Mouse (Mus musculus) kidney, embryonic 15.5 days (tissue): Measurements from ENCODE around the gene Adarb1. TPM values are rescaled to one million over a fixed set of nuclear protein-coding genes. Genes with fewer than 3 reads are reported as not detected.

Experiments
- ATAC-seq: fragments of 200-750 bp; cut with Nextera tagmentation; replicated peaks from 2 replicates; pipeline ENCODE4 v1.8.0; 2017; ENCODE audit warnings: moderate TSS enrichment; ENCODE audit not compliant: low FRiP score
- H3K27ac ChIP-seq: fragments of 300-500 bp; sonication (generic); 2 replicates; pipeline ENCODE4 v1.5.1; 2015; ENCODE audit warnings: mild to moderate bottlenecking, inconsistent platforms
- H3K27me3 ChIP-seq: fragments of 300-500 bp; sonication (generic); 2 replicates; pipeline ENCODE4 v1.6.1; 2015; ENCODE audit warnings: inconsistent platforms
- H3K36me3 ChIP-seq: fragments of 300-500 bp; sonication (generic); 2 replicates; pipeline ENCODE4 v1.6.1; 2015; ENCODE audit warnings: inconsistent platforms
- H3K4me1 ChIP-seq: fragments of 300-500 bp; sonication (generic); 2 replicates; pipeline ENCODE4 v1.6.1; 2015; ENCODE audit warnings: inconsistent platforms
- H3K4me2 ChIP-seq: fragments of 300-500 bp; sonication (generic); 2 replicates; pipeline ENCODE4 v1.6.1; 2015; ENCODE audit warnings: moderate library complexity, mild to moderate bottlenecking, inconsistent platforms
- H3K4me3 ChIP-seq: fragments of 300-500 bp; sonication (generic); replicated peaks from 2 replicates; pipeline ENCODE4 v1.5.1; 2015; ENCODE audit warnings: mild to moderate bottlenecking, inconsistent platforms
- H3K9ac ChIP-seq: fragments of 300-500 bp; sonication (generic); 2 replicates; pipeline ENCODE4 v1.6.1; 2015; ENCODE audit warnings: mild to moderate bottlenecking, inconsistent platforms
- H3K9me3 ChIP-seq: fragments of 300-500 bp; sonication (generic); replicated peaks from 2 replicates; pipeline ENCODE4 v1.6.1; 2016; ENCODE audit warnings: inconsistent platforms
- WGBS: fragments of 180-500 bp; shearing (Covaris S2); methylation state at CpG from one replicate; pipeline ENCODE4 v1.1.7; 2015; ENCODE audit warnings: mixed read lengths; 5-methylcytosine and 5-hydroxymethylcytosine counted together
- polyA plus RNA-seq: library from polyadenylated mRNA; unstranded; fragments of >200 nt; fragmentation: Nextera tagmentation; extraction: Ambion mirVana; gene quantifications from 2 replicates; pipeline ENCODE4 v1.2.1, GENCODE M21; 2015

Gene Adarb1
- polyA plus RNA-seq, 1 experiment from 2014 or later = 6.4 TPM

GRCm38 (mm10) chr10:77252790-77253189 lies 165.3 kb downstream of the Adarb1 start:
- H3K27me3 ChIP-seq = no peaks in the 10 kb centered on the region
- H3K4me1 ChIP-seq = peaks cover 59% of the 10 kb centered on the region
- no peaks in the 10 kb centered on the region for H3K36me3 ChIP-seq
- no peak overlapping the region for H3K9ac ChIP-seq
- ATAC-seq = peak; percentile 46
- H3K4me3 ChIP-seq = no peak overlapping the region
- H3K9me3 ChIP-seq = no peaks in the 10 kb centered on the region
- peak overlapping the region; percentile 69; the same call in 1 of the 2 replicates for H3K27ac ChIP-seq
- WGBS = under 1% methylated on average over 4 of the region's 4 CpGs
- no peak overlapping the region for H3K4me2 ChIP-seq

DNA sequence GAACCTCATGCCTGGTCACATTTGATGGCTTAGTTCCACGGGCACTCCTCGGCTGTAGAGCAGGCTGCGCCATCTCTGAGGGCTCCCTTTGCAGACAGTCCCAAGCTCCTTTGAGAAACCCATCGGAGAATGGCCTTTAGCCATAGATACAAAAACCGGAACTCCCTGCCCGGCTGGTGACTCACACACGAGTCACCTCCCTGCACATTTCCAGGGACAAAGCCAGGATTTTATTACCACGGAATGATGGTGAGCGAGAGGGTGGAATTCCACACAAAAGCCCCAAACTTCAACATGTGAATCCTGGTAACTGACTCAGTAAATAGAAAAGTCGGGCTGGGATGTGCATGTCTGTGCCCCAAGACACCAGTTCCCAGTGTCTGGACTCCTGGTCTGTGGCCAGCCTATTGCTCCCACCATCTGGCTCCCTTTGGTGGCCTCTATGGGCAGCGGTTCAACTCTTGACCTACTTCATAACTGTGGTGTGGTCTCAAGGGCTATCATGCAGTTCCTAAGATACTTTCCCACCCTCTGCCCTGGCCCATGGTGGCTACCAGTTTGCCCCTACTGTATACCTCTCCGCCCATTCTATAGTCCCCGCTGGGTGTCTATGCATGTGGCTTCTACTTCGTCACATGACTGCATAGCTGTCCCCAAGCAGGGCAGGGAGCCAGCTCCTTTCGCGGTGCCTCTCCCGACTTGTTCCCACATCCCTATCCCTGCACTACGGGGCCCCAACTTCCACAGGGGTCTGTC lies 166.1 kb downstream of the Adarb1 start:
- no peaks in the 10 kb centered on the region for H3K36me3 ChIP-seq
- H3K9ac ChIP-seq = 0 out of 2 replicates have a peak overlapping the region, but pooled peaks have one; percentile 8
- ATAC-seq = peak; percentile 26; the same call in 1 of the 2 replicates
- peak overlapping the region; percentile 69 for H3K27ac ChIP-seq
- 0 out of 2 replicates have a peak overlapping the region, but pooled peaks have one; percentile 6 for H3K4me3 ChIP-seq
- peaks cover 65% of the 10 kb centered on the region for H3K4me1 ChIP-seq
- no peaks in the 10 kb centered on the region for H3K9me3 ChIP-seq
- H3K27me3 ChIP-seq = no peaks in the 10 kb centered on the region
- 67% methylated on average over 18 of the region's 18 CpGs for WGBS
- peak overlapping the region; percentile 36 for H3K4me2 ChIP-seq

DNA sequence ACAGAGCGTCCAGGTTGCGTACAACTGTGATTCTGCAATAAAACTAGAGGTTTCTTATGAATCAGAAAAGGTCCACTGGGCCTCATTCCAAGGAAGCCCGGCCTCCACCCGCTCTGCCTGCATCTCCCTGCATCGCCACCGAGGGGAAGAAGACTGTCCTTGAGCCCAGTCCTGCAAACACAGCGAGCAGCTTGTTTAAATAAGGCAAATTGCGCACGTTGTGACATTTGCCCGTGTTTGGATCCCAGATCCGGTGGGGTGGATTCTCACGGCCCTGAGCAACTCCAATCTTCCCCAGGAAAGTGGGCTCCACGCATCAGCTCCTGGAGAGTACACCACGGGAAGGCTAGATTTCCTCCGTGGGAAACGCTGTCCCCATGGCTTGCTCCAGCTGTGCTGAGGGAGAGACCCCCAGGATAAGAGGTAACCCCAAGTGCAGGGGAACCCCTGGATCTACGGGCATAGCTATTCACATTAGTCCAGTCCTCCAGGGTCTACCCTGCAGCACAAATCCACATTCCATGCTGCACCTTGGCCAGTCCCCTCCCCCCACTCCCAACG lies 166.8 kb downstream of the Adarb1 start:
- H3K4me3 ChIP-seq = 0 out of 2 replicates have a peak overlapping the region, but pooled peaks have one; percentile 6
- H3K27ac ChIP-seq = peak overlapping the region; percentile 69
- ATAC-seq = 0 out of 2 replicates have a peak, but pooled peaks have one; percentile 3
- H3K36me3 ChIP-seq = no peaks in the 10 kb centered on the region
- peaks cover 65% of the 10 kb centered on the region for H3K4me1 ChIP-seq
- H3K27me3 ChIP-seq = no peaks in the 10 kb centered on the region
- H3K9ac ChIP-seq = 0 out of 2 replicates have a peak overlapping the region, but pooled peaks have one; percentile 8
- H3K9me3 ChIP-seq = no peaks in the 10 kb centered on the region
- H3K4me2 ChIP-seq = peak overlapping the region; percentile 36
- 57% methylated on average over 18 of the region's 18 CpGs for WGBS

DNA sequence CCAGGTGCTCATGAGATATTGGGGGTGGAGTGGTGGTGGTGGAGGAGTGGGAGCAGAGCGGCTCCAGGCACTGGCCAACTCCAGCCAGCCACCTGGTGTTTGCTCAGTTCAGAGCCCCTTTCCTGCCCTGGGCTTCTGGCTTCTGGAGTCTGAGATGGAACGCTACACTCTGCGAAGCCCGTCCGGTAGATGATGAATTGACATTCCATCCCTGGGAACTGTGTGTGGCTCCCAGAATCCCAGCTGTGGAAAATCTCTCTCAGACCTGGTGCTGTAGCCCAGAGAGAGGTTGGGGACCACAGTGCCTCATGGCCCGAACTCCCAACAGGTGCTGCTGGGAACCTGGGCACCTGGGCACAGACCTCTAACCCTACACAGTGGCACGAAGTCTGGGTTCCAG lies 170.4 kb downstream of the Adarb1 start:
- no peak for ATAC-seq
- no peaks in the 10 kb centered on the region for H3K9me3 ChIP-seq
- no peaks in the 10 kb centered on the region for H3K36me3 ChIP-seq
- H3K27ac ChIP-seq = no peak overlapping the region
- H3K4me1 ChIP-seq = peaks cover 43% of the 10 kb centered on the region
- no peak overlapping the region for H3K4me2 ChIP-seq
- H3K27me3 ChIP-seq = no peaks in the 10 kb centered on the region
- H3K4me3 ChIP-seq = no peak overlapping the region
- 43% methylated on average over 7 of the region's 7 CpGs for WGBS
- no peak overlapping the region for H3K9ac ChIP-seq

DNA sequence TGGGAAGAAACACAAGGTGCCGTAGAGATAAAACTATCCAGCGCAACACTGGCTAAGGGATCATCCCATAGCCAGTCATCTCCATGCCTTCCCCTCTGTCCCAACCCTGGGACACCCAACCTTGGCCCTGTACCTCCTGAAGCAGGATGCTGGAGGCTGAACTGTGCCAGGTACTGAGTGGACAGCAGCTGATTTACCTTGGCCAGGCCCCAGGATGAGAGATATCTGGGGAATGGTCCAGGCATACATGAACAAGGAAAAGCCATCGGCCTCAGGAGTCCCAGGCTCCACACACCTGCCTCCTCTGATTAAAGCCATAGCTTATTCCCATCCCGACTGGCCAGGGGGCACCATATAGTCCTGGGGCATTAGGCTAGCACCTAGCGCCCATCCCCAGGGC lies 171.0 kb downstream of the Adarb1 start:
- H3K4me1 ChIP-seq = peaks cover 37% of the 10 kb centered on the region
- H3K9ac ChIP-seq = no peak overlapping the region
- no peak for ATAC-seq
- no peaks in the 10 kb centered on the region for H3K9me3 ChIP-seq
- H3K4me3 ChIP-seq = no peak overlapping the region
- no peaks in the 10 kb centered on the region for H3K27me3 ChIP-seq
- H3K27ac ChIP-seq = no peak overlapping the region
- no peak overlapping the region for H3K4me2 ChIP-seq
- H3K36me3 ChIP-seq = no peaks in the 10 kb centered on the region
- WGBS = 85% methylated on average over 5 of the region's 5 CpGs

DNA sequence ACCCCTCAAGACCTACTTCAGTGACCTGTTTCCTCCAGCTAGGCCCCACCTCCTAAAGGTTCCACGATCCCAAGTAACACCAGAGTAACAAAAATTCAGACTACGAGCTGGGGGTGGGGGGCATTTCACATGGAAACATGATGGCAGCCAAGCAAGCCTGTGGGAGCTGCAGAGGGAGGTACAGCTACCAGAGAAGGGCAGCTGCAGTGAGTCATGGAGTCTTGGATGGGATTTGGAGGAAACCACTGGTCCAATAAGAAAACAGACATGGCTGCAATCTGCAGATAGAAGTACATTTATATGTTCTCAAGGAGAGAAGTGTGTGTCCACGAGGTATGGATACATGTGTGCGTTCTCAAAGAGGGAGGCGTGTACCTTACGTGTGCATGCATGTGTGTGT lies 173.3 kb downstream of the Adarb1 start:
- WGBS = 92% methylated on average over 6 of the region's 6 CpGs
- Histone ChIP-seq H3K36me3 (no peaks in the 10 kb centered on the region), H3K9ac (no peak overlapping the region)

GRCm38 (mm10) chr10:77243572-77244161 lies 174.4 kb downstream of the Adarb1 start:
- Histone ChIP-seq H3K27me3 (no peaks in the 10 kb centered on the region), H3K4me3 (no peak overlapping the region), H3K36me3 (no peaks in the 10 kb centered on the region), H3K4me1 (peaks cover 27% of the 10 kb centered on the region), H3K27ac (0 out of 2 replicates have a peak overlapping the region, but pooled peaks have one; percentile 16), H3K9me3 (no peaks in the 10 kb centered on the region; the same call in 1 of the 2 replicates), H3K9ac (no peak overlapping the region), H3K4me2 (no peak overlapping the region)
- WGBS = 70% methylated on average over 11 of the region's 11 CpGs
- no peak for ATAC-seq

More for the DNA sequence above, 173.3 kb downstream of the Adarb1 start:
- Histone ChIP-seq H3K4me3 (no peak overlapping the region), H3K9me3 (no peaks in the 10 kb centered on the region; the same call in 1 of the 2 replicates), H3K4me2 (no peak overlapping the region), H3K4me1 (peaks cover 31% of the 10 kb centered on the region), H3K27ac (no peak overlapping the region), H3K27me3 (no peaks in the 10 kb centered on the region)
- no peak for ATAC-seq

DNA sequence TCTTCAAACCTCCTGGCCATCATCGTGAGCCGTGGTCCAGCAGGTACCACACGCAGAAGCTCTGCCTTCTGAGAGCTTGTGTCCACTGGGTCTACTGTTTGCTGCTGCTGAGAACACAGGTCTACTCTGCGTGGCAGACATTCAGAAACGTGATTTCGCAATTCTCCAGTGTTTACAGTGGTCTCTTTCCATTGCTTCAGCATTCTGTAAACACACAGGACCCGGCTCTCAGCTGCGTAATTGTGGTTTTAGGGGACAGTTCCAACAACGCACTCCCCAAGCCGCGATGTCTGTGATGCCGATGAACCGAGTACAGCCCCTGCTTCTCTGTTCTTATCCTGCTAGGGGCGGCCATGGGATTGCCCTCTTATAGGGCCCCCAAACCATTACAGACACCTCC lies 175.2 kb downstream of the Adarb1 start:
- Histone ChIP-seq H3K36me3 (no peaks in the 10 kb centered on the region), H3K27me3 (no peaks in the 10 kb centered on the region), H3K27ac (no peak overlapping the region), H3K9ac (no peak overlapping the region), H3K4me3 (no peak overlapping the region), H3K4me2 (no peak overlapping the region), H3K9me3 (no peaks in the 10 kb centered on the region; the same call in 1 of the 2 replicates), H3K4me1 (peaks cover 27% of the 10 kb centered on the region)
- 86% methylated on average over 14 of the region's 14 CpGs for WGBS
- no peak for ATAC-seq

- no peak overlapping the region for H3K9ac ChIP-seq
- WGBS = 78% methylated on average over 3 of the region's 3 CpGs
- no peak overlapping the region for H3K27ac ChIP-seq
- H3K36me3 ChIP-seq = no peaks in the 10 kb centered on the region
- H3K9me3 ChIP-seq = no peaks in the 10 kb centered on the region; the same call in 1 of the 2 replicates
- no peak overlapping the region for H3K4me2 ChIP-seq
- H3K4me3 ChIP-seq = no peak overlapping the region
- H3K4me1 ChIP-seq = peaks cover 23% of the 10 kb centered on the region
- no peaks in the 10 kb centered on the region for H3K27me3 ChIP-seq
- ATAC-seq = no peak
These were observed 175.7 kb downstream of the Adarb1 start for GRCm38 (mm10) chr10:77242396-77242795.

DNA sequence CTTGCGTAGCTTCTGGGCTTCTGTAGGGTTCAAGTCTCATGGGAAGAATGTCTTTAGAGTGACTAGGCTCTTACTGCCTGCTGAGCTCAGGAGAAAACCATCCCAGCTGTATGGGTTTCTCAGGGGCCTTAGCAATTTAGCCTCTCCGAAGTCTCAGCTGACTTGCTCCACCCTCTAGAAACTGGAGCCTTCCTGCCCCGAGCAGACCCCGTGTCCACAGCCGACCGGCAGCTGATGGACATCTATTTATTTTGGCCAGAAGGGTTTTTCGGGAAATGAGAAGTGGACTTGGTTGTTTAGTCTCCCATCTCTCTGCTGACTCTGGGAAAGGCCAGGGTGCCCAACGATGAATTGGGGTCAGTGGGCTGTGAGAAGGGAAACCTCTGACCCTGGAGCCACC lies 177.3 kb downstream of the Adarb1 start:
- peaks cover 4% of the 10 kb centered on the region; the same call in 1 of the 2 replicates for H3K9me3 ChIP-seq
- no peak overlapping the region for H3K4me2 ChIP-seq
- peak; percentile 61 for ATAC-seq
- no peak overlapping the region for H3K4me3 ChIP-seq
- peaks cover 22% of the 10 kb centered on the region for H3K4me1 ChIP-seq
- no peaks in the 10 kb centered on the region for H3K36me3 ChIP-seq
- H3K27ac ChIP-seq = 0 out of 2 replicates have a peak overlapping the region, but pooled peaks have one; percentile 34
- H3K9ac ChIP-seq = no peak overlapping the region
- WGBS = 24% methylated on average over 8 of the region's 8 CpGs
- H3K27me3 ChIP-seq = no peaks in the 10 kb centered on the region
